In genomic region chr13:102892783-102893182, GRCm38 (mm10) we compare ENCODE assay signal across 20 mouse cellular contexts.
"Had no signal": no experiment of that assay in that cellular context is flagged by ENCODE, and none has a peak within 500 bp of the region (broad histone marks: within the 10 kb centered on the region; RNA-seq: fewer than 3 reads in every experiment).

No protein-coding gene starts in this region.

- H3K4me3 ChIP-seq: limb, embryonic 12.5 days; limb, embryonic 15.5 days; midbrain, embryonic 12.5 days; midbrain, embryonic 15.5 days; neural tube, embryonic 12.5 days; neural tube, embryonic 15.5 days; stomach, embryonic 15.5 days had no signal

- H3K27me3 ChIP-seq: limb, embryonic 12.5 days; limb, embryonic 15.5 days; midbrain, embryonic 12.5 days; midbrain, embryonic 15.5 days; neural tube, embryonic 12.5 days; neural tube, embryonic 15.5 days; stomach, embryonic 15.5 days had no signal

- H3K27ac ChIP-seq: kidney, postnatal 0 days; limb, embryonic 12.5 days; limb, embryonic 15.5 days; liver, embryonic 14.5 days; macrophage; midbrain, embryonic 12.5 days; midbrain, embryonic 15.5 days; neural tube, embryonic 12.5 days; neural tube, embryonic 15.5 days; stomach, embryonic 15.5 days had no signal

- H3K9me3 ChIP-seq: limb, embryonic 12.5 days; limb, embryonic 15.5 days; midbrain, embryonic 12.5 days; midbrain, embryonic 15.5 days; neural tube, embryonic 12.5 days; neural tube, embryonic 15.5 days; stomach, embryonic 15.5 days had no signal

- H3K9ac ChIP-seq: limb, embryonic 12.5 days; limb, embryonic 15.5 days; liver, embryonic 14.5 days; liver, postnatal 0 days; lung, embryonic 14.5 days; midbrain, embryonic 12.5 days; midbrain, embryonic 15.5 days; neural tube, embryonic 12.5 days; neural tube, embryonic 15.5 days; stomach, embryonic 15.5 days had no signal

- DNase-seq: kidney, postnatal 25 days; left cerebral cortex, postnatal 4 days; liver, postnatal 0 days; lung, embryonic 14.5 days; right cerebral cortex, adult 18-20 months; right cerebral cortex, postnatal 14 days; right cerebral cortex, postnatal 4 days; thymus, postnatal 36 days had no signal

- ATAC-seq: liver, postnatal 0 days; lung, postnatal 0 days; midbrain, embryonic 15.5 days had no signal

- H3K36me3 ChIP-seq: limb, embryonic 12.5 days; limb, embryonic 15.5 days; midbrain, embryonic 12.5 days; midbrain, embryonic 15.5 days; neural tube, embryonic 12.5 days; neural tube, embryonic 15.5 days; stomach, embryonic 15.5 days had no signal

- H3K4me2 ChIP-seq: limb, embryonic 12.5 days; limb, embryonic 15.5 days; liver, embryonic 11.5 days; lung, embryonic 14.5 days; midbrain, embryonic 12.5 days; midbrain, embryonic 15.5 days; neural tube, embryonic 12.5 days; stomach, embryonic 15.5 days had no signal
